Mouse (Mus musculus): ENCODE data around the gene Gli3.

Gene Gli3

GRCm38 (mm10) chr13:15462830-15463491 is at the start of gene Gli3:
Gene Gli3 (plus strand): TSS chr13:15463235.
- peak; percentile 18 to 49 for DNase-seq

- no peak for DNase-seq
Observed at GRCm38 (mm10) chr13:15421182-15421750, 41.8 kb upstream of the Gli3 start.

GRCm38 (mm10) chr13:15442002-15442401 is 21.0 kb upstream of the Gli3 start:
- DNase-seq, result no peak

- no peak for DNase-seq
Observed at GRCm38 (mm10) chr13:15444312-15444711, 18.7 kb upstream of the Gli3 start.

- no peak for DNase-seq
Observed at GRCm38 (mm10) chr13:15445591-15445990, 17.4 kb upstream of the Gli3 start.

- no peak for DNase-seq
Observed at GRCm38 (mm10) chr13:15446004-15446403, 17.0 kb upstream of the Gli3 start.

GRCm38 (mm10) chr13:15446782-15447564 is 16.1 kb upstream of the Gli3 start:
- no peak for DNase-seq

- no peak for DNase-seq
Observed at GRCm38 (mm10) chr13:15450941-15451340, 12.1 kb upstream of the Gli3 start.

GRCm38 (mm10) chr13:15457841-15458240 is 5.2 kb upstream of the Gli3 start:
- no peak for DNase-seq

- DNase-seq, result no peak
Observed at GRCm38 (mm10) chr13:15461926-15462325, 1.1 kb upstream of the Gli3 start.

GRCm38 (mm10) chr13:15463492-15464080 is 551 bp downstream of the Gli3 start:
- DNase-seq, result peak; percentile 8 to 15

GRCm38 (mm10) chr13:15464081-15464526 is 1.1 kb downstream of the Gli3 start:
- peak in 1 of 2 experiments; percentile 15 for DNase-seq

GRCm38 (mm10) chr13:15464741-15465250 is 1.8 kb downstream of the Gli3 start:
- DNase-seq, result no peak

GRCm38 (mm10) chr13:15466496-15466895 is 3.5 kb downstream of the Gli3 start:
- no peak for DNase-seq

GRCm38 (mm10) chr13:15467409-15467808 is 4.4 kb downstream of the Gli3 start:
- DNase-seq, result no peak

- DNase-seq, result no peak
Observed at GRCm38 (mm10) chr13:15468421-15468820, 5.4 kb downstream of the Gli3 start.

GRCm38 (mm10) chr13:15470056-15470455 is 7.0 kb downstream of the Gli3 start:
- DNase-seq, result no peak

GRCm38 (mm10) chr13:15472712-15473111 is 9.7 kb downstream of the Gli3 start:
- peak; percentile 15 to 50 for DNase-seq

GRCm38 (mm10) chr13:15474393-15474792 is 11.4 kb downstream of the Gli3 start:
- no peak for DNase-seq

GRCm38 (mm10) chr13:15486033-15486891 is 23.2 kb downstream of the Gli3 start:
- no peak for DNase-seq

GRCm38 (mm10) chr13:15487334-15487733 is 24.3 kb downstream of the Gli3 start:
- no peak for DNase-seq

- no peak for DNase-seq
Observed at GRCm38 (mm10) chr13:15488065-15488464, 25.0 kb downstream of the Gli3 start.

Data from cerebellum, postnatal 25 days (tissue).